Mouse (Mus musculus) heart, postnatal 0 days (tissue): ENCODE data around the gene Cdkn1a.

Source experiments
- CTCF ChIP-seq: IDR thresholded peaks from 2 replicates; pipeline ENCODE4 v1.5.1; 2016; ENCODE audit warnings: antibody characterized with exemption, control low read depth, low read depth
- EP300 ChIP-seq: IDR thresholded peaks from 2 replicates; pipeline ENCODE4 v1.6.1; 2016; ENCODE audit warnings: antibody characterized with exemption, low read depth

DNA sequence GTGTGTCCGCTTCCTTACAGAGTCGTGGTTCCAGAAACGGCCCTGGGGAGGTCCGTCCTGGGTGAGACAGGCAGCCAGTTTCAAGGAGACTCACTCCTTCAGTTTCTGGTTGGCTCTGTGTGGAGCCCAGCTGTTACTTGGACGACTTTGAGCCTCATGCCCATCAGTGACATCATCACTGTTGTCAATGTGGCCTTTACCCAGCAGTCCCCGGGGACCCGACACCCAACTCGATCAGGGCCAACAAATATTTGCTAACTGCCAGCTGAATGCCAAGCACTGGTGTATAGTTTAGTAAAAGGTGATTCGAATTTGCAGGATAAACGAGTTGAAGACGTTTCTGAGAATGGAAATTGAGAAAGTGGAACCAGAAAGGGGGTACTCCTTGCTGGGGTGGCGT lies 25.2 kb downstream of the Cdkn1a start:
- TF ChIP-seq CTCF, result no peak
- TF ChIP-seq EP300, result no peak
